Mouse (Mus musculus) lung, embryonic 16.5 days (tissue): ENCODE data around the gene Olfr799. TPM values are rescaled to one million over a fixed set of nuclear protein-coding genes. Genes with fewer than 3 reads are reported as not detected.

ENCODE experiments used
- polyA plus RNA-seq: library from polyadenylated mRNA; unstranded; fragments of >200 nt; fragmentation: Nextera tagmentation; extraction: Ambion mirVana; gene quantifications from 2 replicates; pipeline ENCODE4 v1.2.1, GENCODE M21; 2015

Gene Olfr799
- polyA plus RNA-seq, 1 experiment from 2014 or later = not detected

Other genes with a start within 250 kb of the Olfr799 start
- gene Olfr785, start 232.1 kb upstream of the Olfr799 start, polyA plus RNA-seq = not detected in 2 replicates
- gene Olfr786, start 210.2 kb upstream of the Olfr799 start, polyA plus RNA-seq = not detected in 2 replicates
- gene Olfr787, start 175.6 kb upstream of the Olfr799 start, polyA plus RNA-seq = not detected in 2 replicates
- not detected in 2 replicates for gene Olfr788, start 166.5 kb upstream of the Olfr799 start, polyA plus RNA-seq
- not detected in 2 replicates for gene Olfr789, start 152.7 kb upstream of the Olfr799 start, polyA plus RNA-seq
- not detected in 2 replicates for gene Olfr790, start 139.0 kb upstream of the Olfr799 start, polyA plus RNA-seq
- gene Olfr791, start 115.7 kb upstream of the Olfr799 start, polyA plus RNA-seq = not detected in 2 replicates
- gene Olfr792, start 98.3 kb upstream of the Olfr799 start, polyA plus RNA-seq = not detected in 2 replicates
- not detected in 2 replicates for gene Olfr794, start 69.8 kb upstream of the Olfr799 start, polyA plus RNA-seq
- not detected in 2 replicates for gene Olfr796, start 24.9 kb upstream of the Olfr799 start, polyA plus RNA-seq
- not detected in 2 replicates for gene Olfr798, start 9.6 kb upstream of the Olfr799 start, polyA plus RNA-seq
- gene Olfr800, start 20.2 kb downstream of the Olfr799 start, polyA plus RNA-seq = not detected in 2 replicates
- not detected in 2 replicates for gene Olfr801, start 36.4 kb downstream of the Olfr799 start, polyA plus RNA-seq
- gene Olfr802, start 50.7 kb downstream of the Olfr799 start, polyA plus RNA-seq = not detected in 2 replicates
- gene Olfr803, start 56.8 kb downstream of the Olfr799 start, polyA plus RNA-seq = not detected in 2 replicates
- gene Olfr804, start 65.7 kb downstream of the Olfr799 start, polyA plus RNA-seq = not detected in 2 replicates
- gene Olfr805, start 91.9 kb downstream of the Olfr799 start, polyA plus RNA-seq = not detected in 2 replicates
- gene Olfr806, start 104.4 kb downstream of the Olfr799 start, polyA plus RNA-seq = not detected in 2 replicates
- gene Olfr807, start 120.3 kb downstream of the Olfr799 start, polyA plus RNA-seq = not detected in 2 replicates
- gene Olfr808, start 128.0 kb downstream of the Olfr799 start, polyA plus RNA-seq = not detected in 2 replicates
- not detected in 2 replicates for gene Olfr809, start 137.2 kb downstream of the Olfr799 start, polyA plus RNA-seq
- not detected in 2 replicates for gene Olfr810, start 157.4 kb downstream of the Olfr799 start, polyA plus RNA-seq
- not detected in 2 replicates for gene Olfr811, start 166.9 kb downstream of the Olfr799 start, polyA plus RNA-seq
- gene Olfr812, start 208.6 kb downstream of the Olfr799 start, polyA plus RNA-seq = not detected in 2 replicates
- not detected in 2 replicates for gene Olfr813, start 217.9 kb downstream of the Olfr799 start, polyA plus RNA-seq
- gene Olfr814, start 242.4 kb downstream of the Olfr799 start, polyA plus RNA-seq = not detected in 2 replicates